Mouse (Mus musculus) midbrain, embryonic 15.5 days (tissue): Measurements from ENCODE around the gene Trub1. TPM values are rescaled to one million over a fixed set of nuclear protein-coding genes. Genes with fewer than 3 reads are reported as not detected.

Source experiments
- ATAC-seq: fragments of 200-750 bp; cut with Nextera tagmentation; replicated peaks from 2 replicates; pipeline ENCODE4 v1.8.0; 2017; ENCODE audit warnings: moderate TSS enrichment
- H3K27ac ChIP-seq: fragments of 300-500 bp; sonication (generic); 2 replicates; pipeline ENCODE4 v1.5.1; 2015; ENCODE audit warnings: mild to moderate bottlenecking, inconsistent platforms
- H3K27me3 ChIP-seq: fragments of 300-500 bp; sonication (generic); replicated peaks from 2 replicates; pipeline ENCODE4 v1.6.1; 2015; ENCODE audit warnings: inconsistent platforms
- H3K36me3 ChIP-seq: fragments of 300-500 bp; sonication (generic); replicated peaks from 2 replicates; pipeline ENCODE4 v1.6.1; 2015; ENCODE audit warnings: inconsistent platforms
- H3K4me1 ChIP-seq: fragments of 300-500 bp; sonication (generic); 2 replicates; pipeline ENCODE4 v1.6.1; 2015; ENCODE audit warnings: inconsistent platforms
- H3K4me2 ChIP-seq: fragments of 300-500 bp; sonication (generic); 2 replicates; pipeline ENCODE4 v1.6.1; 2015; ENCODE audit warnings: inconsistent platforms, mild to moderate bottlenecking, moderate library complexity
- H3K4me3 ChIP-seq: fragments of 300-500 bp; sonication (generic); 2 replicates; pipeline ENCODE4 v1.5.1; 2015; ENCODE audit warnings: mild to moderate bottlenecking, inconsistent platforms
- H3K9ac ChIP-seq: fragments of 300-500 bp; sonication (generic); 2 replicates; pipeline ENCODE4 v1.6.1; 2015; ENCODE audit warnings: mild to moderate bottlenecking, inconsistent platforms
- H3K9me3 ChIP-seq: fragments of 300-500 bp; sonication (generic); 2 replicates; pipeline ENCODE4 v1.6.1; 2016; ENCODE audit warnings: inconsistent platforms
- WGBS: fragments of 180-500 bp; shearing (Covaris S2); methylation state at CpG from one replicate; pipeline ENCODE4 v1.1.7; 2015; ENCODE audit warnings: mixed read lengths; 5-methylcytosine and 5-hydroxymethylcytosine counted together
- polyA plus RNA-seq: library from polyadenylated mRNA; unstranded; fragments of >200 nt; fragmentation: Nextera tagmentation; extraction: Ambion mirVana; gene quantifications from 2 replicates; pipeline ENCODE4 v1.2.1, GENCODE M21; 2015

Trub1 gene
- polyA plus RNA-seq, 1 experiment from 2014 or later: 15.9 TPM

DNA sequence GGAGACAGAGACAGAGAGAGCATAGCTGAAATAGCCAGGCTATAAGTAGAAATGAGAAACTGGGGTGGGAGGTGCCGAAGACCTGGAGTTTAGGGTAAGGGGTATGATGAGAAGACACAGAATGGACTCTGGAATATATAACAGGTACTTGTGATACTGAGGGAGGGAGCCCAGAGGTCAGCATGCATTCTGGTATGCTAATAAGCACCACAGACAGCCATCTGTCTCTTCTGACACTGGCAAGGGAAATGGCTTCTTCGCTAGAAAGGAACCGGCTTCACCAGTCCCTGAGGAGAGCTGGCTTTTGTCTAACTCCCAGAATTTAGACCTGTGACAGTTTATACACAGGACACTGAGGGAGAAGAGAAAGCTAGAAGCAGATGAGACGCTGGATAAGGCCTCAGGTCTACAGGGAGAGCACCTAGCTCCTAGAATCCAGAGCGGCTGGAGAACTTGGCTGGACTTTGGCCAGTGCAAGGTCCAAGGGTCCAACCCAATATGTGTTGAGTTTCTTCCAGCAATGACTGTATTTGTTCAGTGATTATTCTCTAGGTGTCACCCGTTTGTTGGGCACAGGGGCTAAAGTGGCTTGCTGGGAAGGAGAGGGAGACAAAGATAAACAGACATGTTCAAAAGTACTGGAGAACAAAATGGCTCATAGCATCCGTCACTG is 84.9 kb downstream of the Trub1 start:
- H3K9ac ChIP-seq: no peak overlapping the region
- peaks cover 24% of the 10 kb centered on the region for H3K4me1 ChIP-seq
- no peak overlapping the region for H3K4me3 ChIP-seq
- 0 out of 2 replicates have a peak, but pooled peaks have one; percentile 19 for ATAC-seq
- WGBS: 64% methylated on average over 7 of the region's 7 CpGs
- H3K36me3 ChIP-seq: no peaks in the 10 kb centered on the region
- no peaks in the 10 kb centered on the region for H3K27me3 ChIP-seq
- no peaks in the 10 kb centered on the region for H3K9me3 ChIP-seq
- no peak overlapping the region for H3K4me2 ChIP-seq
- 0 out of 2 replicates have a peak overlapping the region, but pooled peaks have one; percentile 30 for H3K27ac ChIP-seq

DNA sequence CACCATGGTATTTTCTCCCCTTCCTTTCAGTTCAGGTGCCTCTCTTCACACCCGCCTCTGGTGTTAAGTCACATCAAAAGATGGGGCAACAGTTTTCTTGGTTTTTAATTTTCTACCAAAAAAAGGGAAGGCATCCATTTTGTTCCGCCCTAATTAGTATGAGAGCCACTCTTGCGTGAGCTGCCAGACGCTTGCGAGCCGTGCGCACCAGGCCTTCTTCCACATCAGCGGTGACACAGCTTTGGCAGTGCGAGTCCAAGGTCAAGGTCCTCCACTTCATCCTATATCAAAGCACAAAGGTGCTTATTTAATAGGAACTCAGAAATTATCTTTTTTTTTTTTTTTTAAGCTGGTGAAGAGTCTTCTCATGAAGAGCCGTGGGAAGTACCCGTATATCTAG is 87.4 kb downstream of the Trub1 start:
- Histone ChIP-seq H3K4me3 (no peak overlapping the region), H3K4me1 (peaks cover 40% of the 10 kb centered on the region), H3K27ac (no peak overlapping the region), H3K9ac (no peak overlapping the region), H3K27me3 (no peaks in the 10 kb centered on the region), H3K4me2 (no peak overlapping the region), H3K9me3 (no peaks in the 10 kb centered on the region), H3K36me3 (no peaks in the 10 kb centered on the region)
- no peak for ATAC-seq
- WGBS: 92% methylated on average over 11 of the region's 11 CpGs

Other genes with a start within 250 kb of the Trub1 start
- gene Ablim1, start 138.0 kb upstream of the Trub1 start, polyA plus RNA-seq: 57.4 and 64.5 TPM in 2 replicates
- gene Fam160b1, start 92.2 kb upstream of the Trub1 start, polyA plus RNA-seq: 12.9 and 14.1 TPM in 2 replicates
- gene Atrnl1, start 158.1 kb downstream of the Trub1 start, polyA plus RNA-seq: 9.4 and 9.8 TPM in 2 replicates